Mouse (Mus musculus) thymus, adult 2 months (tissue): ENCODE data around the gene Gjb4.

Source experiments
- CTCF ChIP-seq: fragments of 200-500 bp; IDR thresholded peaks from 2 replicates; pipeline ENCODE4 v1.5.1; 2012; ENCODE audit warnings: mild to moderate bottlenecking, control low read depth, low read length, moderate library complexity, borderline replicate concordance; ENCODE audit not compliant: control insufficient read depth, poor library complexity, insufficient read depth; ENCODE audit errors: extremely low read depth
- POLR2A ChIP-seq: fragments of 200-500 bp; IDR thresholded peaks from 2 replicates; pipeline ENCODE4 v1.6.1; 2012; ENCODE audit warnings: mild to moderate bottlenecking, low read length, control low read depth, moderate library complexity; ENCODE audit not compliant: control insufficient read depth, poor library complexity, insufficient read depth; ENCODE audit errors: extremely low read depth

DNA sequence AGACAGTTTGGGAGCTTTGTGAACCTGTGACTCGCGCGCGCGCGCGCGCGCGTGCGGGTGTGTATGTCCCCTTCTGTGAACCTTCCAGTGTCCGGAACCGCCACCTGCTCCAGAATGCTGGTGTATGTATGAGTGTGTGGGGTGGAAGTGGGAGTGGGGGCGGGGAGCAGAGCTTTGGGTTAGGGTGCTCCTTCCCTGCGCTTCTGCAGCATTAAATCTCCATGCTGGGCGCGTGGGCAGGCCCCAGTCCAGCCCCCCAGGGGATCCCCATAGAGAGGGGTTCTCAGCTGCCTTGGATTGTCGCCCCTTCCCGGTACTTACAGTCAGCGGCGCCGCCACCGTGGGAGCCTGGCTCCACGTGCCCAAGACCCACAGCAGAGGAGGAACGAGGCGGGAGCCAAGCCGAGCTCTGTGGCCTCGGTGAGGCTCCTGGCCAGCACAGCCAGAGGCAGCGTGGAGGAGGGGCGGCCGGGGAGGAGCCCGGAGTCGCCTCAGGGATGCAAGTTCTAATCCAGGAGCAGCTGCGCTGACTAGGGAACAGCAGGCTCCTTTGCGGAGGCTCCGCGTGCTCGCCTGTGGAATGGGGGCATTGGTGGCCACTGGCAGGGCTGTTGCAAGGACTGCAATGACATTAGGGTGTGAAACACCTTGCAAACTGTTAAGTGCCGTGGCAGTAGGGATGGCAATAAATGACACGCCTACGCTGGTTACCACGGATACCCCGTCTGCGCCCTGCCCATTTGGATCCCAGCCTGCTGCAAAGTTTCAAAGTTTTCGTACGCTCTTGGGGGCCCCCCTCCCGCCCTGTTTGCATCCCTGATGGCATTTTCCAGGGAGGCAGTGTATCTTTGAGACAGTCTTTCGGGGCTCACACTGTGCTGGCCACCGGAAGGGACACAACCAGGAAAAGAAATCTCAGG is 23.4 kb downstream of the Gjb4 start, which contains the start of gene Gjb3:
- no peak for TF ChIP-seq POLR2A
- no peak for TF ChIP-seq CTCF
